Mouse (Mus musculus): ENCODE measurements around the gene Cox14. TPM values are rescaled to one million over a fixed set of nuclear protein-coding genes. Genes with fewer than 3 reads are reported as not detected.
A peak's percentile ranks its signal among the peaks of the same experiment; 100 is the strongest.
"Not testable (repeated sequence)": the region's sequence is repeated elsewhere in the genome, so short reads cannot be mapped to it uniquely, and the experiment has no call there.

The Cox14 gene
- polyA plus RNA-seq, 1 experiment from 2014 or later: 181 TPM

DNA sequence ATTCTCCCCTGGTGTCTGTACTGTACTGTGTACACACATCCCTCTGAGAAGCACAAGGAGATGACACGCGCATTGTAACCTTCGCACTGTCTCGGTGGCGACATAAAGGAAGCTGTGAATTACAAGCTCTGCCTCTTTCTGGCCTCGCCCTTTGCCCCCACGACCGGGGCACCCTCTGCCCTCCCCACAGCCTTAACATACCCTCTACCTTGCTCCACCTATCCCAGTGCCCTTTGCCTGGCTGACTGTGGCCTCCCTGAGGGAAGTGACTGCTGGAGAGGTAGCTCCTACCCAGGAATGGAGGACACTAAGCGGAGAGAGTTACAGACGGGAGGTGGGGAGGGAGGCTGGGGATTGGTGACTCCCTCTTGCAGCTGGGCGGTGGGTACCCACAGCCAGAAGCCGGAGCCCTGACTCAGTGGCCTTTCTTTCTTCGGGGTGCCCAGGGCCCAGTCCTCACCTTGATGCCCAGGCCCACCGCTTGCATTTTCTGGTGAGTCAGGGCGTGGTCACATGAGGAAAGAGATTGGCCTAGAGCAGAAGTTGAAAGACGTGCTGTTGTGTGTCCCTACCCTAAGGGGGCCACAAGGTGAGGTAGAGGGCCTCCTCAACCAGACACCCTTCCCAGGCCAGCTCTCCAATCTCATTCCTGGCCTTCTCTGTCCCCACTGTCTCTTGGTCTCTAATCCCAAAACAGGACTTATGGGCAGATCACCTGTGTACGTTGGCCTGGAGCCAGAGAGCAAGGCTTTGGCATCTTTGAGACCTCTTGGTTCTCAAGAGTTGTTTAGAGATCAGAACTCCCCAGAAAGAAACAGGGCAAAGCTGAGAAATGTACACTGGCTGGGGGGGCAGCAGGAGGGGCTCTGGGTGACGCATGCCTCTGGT, 25.0 kb upstream of the Cox14 start:
- Histone ChIP-seq H3K27me3 (no peaks in the 10 kb centered on the region), H3K27ac (replicated peaks) (0 out of 2 replicates have a peak overlapping the region, but pooled peaks have one; percentile 23), H3K4me2 (no peak overlapping the region), H3K4me1 (replicated peaks) (peaks cover 33% of the 10 kb centered on the region), H3K4me3 (no peak overlapping the region), H3K9ac (peak overlapping the region; percentile 22; the same call in 1 of the 2 replicates), H3K9me3 (no peaks in the 10 kb centered on the region), H3K36me3 (peaks cover 69% of the 10 kb centered on the region)
- WGBS: 84% methylated on average over 18 of the region's 18 CpGs
- no peak for ATAC-seq (ENCODE audit: low read depth)

DNA sequence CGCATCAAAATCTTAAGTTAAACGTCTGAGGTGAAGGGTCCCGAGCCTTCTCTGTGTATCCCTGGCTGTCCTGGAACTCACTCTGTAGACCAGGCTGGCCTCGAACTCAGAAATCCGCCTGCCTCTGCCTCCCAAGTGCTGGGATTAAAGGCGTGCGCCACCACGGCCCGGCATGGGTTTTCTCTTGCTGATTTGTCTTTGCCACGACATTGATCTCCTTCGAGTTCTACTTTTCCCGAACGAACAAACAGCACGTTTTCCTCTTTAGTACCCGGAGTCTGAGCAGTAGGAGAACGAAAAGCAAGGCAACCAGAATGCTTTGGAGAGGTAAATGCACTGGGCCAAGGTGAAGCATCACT, 23.8 kb upstream of the Cox14 start:
- peaks cover 40% of the 10 kb centered on the region for H3K4me1 ChIP-seq (replicated peaks)
- peak overlapping the region; percentile 99 for H3K4me2 ChIP-seq
- not testable (repeated sequence) for H3K9me3 ChIP-seq; H3K27me3 ChIP-seq; ATAC-seq (ENCODE audit: low read depth)
- H3K36me3 ChIP-seq: peaks cover 66% of the 10 kb centered on the region
- H3K9ac ChIP-seq: peak overlapping the region; percentile 97; the same call in 1 of the 2 replicates
- 44% methylated on average over 16 of the region's 16 CpGs for WGBS
- H3K4me3 ChIP-seq: peak overlapping the region; percentile 78
- H3K27ac ChIP-seq (replicated peaks): peak overlapping the region; percentile 99

DNA sequence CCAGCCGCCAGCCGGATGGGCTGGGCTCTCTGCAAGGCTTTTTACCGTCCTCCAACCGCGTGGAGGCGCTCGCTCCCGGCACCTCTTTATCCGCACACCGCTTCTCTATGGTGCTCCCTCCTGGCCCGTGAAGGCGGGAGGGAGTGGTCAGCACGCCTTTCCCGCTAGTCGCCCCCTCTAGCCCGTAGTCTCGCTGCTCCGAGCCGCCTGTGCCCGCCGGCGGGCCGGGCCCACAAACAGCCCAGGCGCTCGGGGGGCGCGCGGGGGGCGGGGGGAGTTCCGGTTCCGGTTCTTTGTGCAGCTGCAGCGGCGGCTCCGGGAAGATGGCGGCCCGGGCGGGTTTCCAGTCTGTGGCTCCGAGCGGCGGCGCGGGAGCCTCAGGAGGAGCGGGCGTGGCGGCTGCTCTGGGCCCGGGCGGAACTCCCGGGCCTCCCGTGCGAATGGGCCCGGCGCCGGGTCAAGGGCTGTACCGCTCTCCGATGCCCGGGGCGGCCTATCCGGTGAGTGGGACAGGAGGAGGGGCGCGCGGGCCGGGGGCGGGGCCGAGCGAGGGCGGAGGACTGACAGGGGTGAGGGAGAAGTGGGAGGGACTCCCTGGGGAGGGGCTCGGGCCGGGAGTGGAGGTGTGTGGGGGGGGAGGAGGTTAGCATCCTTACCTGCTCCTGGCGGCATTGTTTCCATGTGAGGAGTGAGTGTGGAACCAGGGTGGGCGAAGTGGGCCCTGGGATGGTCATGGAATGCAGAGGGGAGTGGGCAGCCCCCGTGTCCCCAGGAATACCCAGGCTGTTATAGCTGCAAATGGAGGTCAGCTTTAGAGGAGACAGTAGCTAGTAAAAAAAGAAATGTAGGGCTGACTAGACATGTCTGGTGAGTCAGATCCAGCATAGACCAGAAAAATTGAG, 23.2 kb upstream of the Cox14 start, which contains the start of gene Smarcd1:
Gene Smarcd1, plus strand, starts transcription at position 131 of the 902 bp plus-strand sequence.
- peak within 1 kb of the TSS; percentile 78 for H3K4me3 ChIP-seq
- H3K36me3 ChIP-seq: peaks cover 66% of the 10 kb centered on the region
- H3K9me3 ChIP-seq: no peaks in the 10 kb centered on the region
- ATAC-seq (ENCODE audit: low read depth): peak; percentile 94
- peak within 1 kb of the TSS; percentile 99 for H3K4me2 ChIP-seq
- H3K4me1 ChIP-seq (replicated peaks): peaks cover 40% of the 10 kb centered on the region
- H3K27me3 ChIP-seq: no peaks in the 10 kb centered on the region
- H3K27ac ChIP-seq (replicated peaks): peak within 1 kb of the TSS; percentile 99
- WGBS: 2% methylated on average over 71 of the region's 71 CpGs
- peak within 1 kb of the TSS; percentile 97 for H3K9ac ChIP-seq

DNA sequence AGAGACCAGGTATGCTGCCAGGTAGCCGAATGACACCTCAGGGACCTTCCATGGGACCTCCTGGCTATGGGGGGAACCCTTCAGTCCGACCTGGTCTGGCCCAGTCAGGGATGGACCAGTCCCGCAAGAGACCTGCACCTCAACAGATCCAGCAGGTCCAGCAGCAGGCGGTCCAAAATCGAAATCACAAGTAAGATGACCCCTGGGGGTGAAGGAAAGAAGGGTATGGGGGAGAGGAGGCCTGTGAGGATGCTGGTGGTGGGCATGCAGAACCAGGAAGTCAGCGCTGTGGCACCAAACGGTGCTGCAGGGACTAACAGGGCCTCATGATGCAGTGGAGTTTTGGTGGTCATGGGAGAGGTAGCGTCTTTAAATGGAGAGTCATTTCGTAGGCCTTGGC, 22.3 kb upstream of the Cox14 start:
- ATAC-seq (ENCODE audit: low read depth): no peak
- peak overlapping the region; percentile 78 for H3K4me3 ChIP-seq
- WGBS: 53% methylated on average over 9 of the region's 9 CpGs
- H3K36me3 ChIP-seq: peaks cover 66% of the 10 kb centered on the region
- peak overlapping the region; percentile 97 for H3K9ac ChIP-seq
- H3K4me2 ChIP-seq: peak overlapping the region; percentile 99
- H3K4me1 ChIP-seq (replicated peaks): peaks cover 40% of the 10 kb centered on the region
- H3K9me3 ChIP-seq: no peaks in the 10 kb centered on the region
- peak overlapping the region; percentile 99 for H3K27ac ChIP-seq (replicated peaks)
- H3K27me3 ChIP-seq: no peaks in the 10 kb centered on the region

DNA sequence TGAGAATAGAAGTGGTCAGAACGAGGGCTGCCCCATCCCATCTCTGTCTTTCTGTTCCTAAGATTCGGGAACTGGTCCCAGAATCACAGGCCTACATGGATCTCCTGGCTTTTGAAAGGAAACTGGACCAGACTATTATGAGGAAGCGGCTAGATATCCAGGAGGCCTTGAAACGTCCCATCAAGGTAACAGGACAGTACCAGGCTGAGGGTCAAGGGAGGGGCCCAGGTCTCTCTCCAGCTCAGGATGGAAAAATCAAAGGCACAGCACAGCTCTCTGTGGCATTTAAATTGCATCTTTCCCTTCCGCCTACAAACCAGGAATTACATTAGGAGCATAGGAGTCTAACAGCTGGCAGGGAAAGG, 21.8 kb upstream of the Cox14 start:
- WGBS: 48% methylated on average over 5 of the region's 5 CpGs
- H3K36me3 ChIP-seq: peaks cover 67% of the 10 kb centered on the region
- peak overlapping the region; percentile 78 for H3K4me3 ChIP-seq

DNA sequence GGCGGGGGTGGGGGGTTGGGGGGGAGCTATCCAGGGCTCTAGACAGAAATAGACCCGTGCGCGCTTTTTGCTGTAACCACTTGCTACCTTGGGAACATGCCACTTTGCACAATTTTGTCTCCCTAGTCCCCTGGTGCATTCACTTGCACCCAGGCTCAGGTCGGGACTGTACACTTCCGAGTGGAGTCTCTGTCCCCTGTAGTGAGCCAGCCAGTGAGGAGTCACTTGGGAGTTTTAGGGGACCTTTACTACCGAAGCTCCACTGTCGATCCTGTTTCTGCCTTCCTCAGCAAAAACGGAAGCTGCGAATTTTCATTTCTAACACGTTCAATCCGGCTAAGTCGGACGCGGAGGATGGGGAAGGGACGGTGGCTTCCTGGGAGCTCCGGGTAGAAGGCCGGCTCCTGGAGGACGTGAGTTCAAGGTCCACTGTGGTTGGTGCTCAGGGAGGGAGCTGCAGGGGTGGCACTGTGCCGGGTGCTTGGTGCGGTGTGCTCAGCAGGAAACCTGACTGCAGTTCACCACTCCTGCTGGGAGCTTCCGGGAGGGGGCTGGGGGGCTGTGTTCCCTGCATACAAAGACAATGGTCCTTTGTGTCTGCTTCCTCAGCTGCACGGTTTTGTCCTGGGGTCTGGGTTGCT, 21.3 kb upstream of the Cox14 start:
- Histone ChIP-seq H3K4me1 (replicated peaks) (peaks cover 40% of the 10 kb centered on the region), H3K9me3 (no peaks in the 10 kb centered on the region), H3K27me3 (no peaks in the 10 kb centered on the region), H3K4me2 (peak overlapping the region; percentile 99), H3K4me3 (peak overlapping the region; percentile 78), H3K9ac (peak overlapping the region; percentile 97), H3K27ac (replicated peaks) (peak overlapping the region; percentile 99), H3K36me3 (peaks cover 67% of the 10 kb centered on the region)
- no peak for ATAC-seq (ENCODE audit: low read depth)
- WGBS: 17% methylated on average over 23 of the region's 23 CpGs

More for the DNA sequence above, 21.8 kb upstream of the Cox14 start:
- no peaks in the 10 kb centered on the region for H3K27me3 ChIP-seq
- peaks cover 40% of the 10 kb centered on the region for H3K4me1 ChIP-seq (replicated peaks)
- H3K9me3 ChIP-seq: no peaks in the 10 kb centered on the region
- H3K4me2 ChIP-seq: peak overlapping the region; percentile 99
- no peak for ATAC-seq (ENCODE audit: low read depth)
- peak overlapping the region; percentile 99 for H3K27ac ChIP-seq (replicated peaks)
- peak overlapping the region; percentile 97 for H3K9ac ChIP-seq

DNA sequence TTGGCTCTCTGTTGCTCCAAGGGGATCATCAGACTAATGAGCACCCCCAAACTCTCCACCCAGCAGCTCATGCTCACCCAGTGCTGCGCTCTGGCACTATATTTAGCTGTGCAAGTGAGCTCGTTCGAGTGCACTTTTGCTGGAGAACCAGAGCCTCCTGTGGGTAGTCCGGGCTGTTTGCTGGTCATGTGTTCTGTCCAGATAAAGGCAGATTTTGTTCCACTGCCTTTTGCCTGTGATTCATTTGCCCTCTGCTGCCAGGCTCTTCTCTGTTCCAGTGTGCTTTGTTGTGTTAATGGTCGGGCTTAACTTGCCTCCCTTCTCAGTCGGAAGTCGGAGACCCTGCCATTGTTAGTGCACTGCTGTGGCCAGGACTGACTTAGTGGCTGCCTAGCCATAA, 20.5 kb upstream of the Cox14 start:
- WGBS: 17% methylated on average over 7 of the region's 7 CpGs
- H3K9me3 ChIP-seq: no peaks in the 10 kb centered on the region
- H3K27ac ChIP-seq (replicated peaks): peak overlapping the region; percentile 99
- H3K27me3 ChIP-seq: no peaks in the 10 kb centered on the region
- peaks cover 67% of the 10 kb centered on the region for H3K36me3 ChIP-seq
- no peak for ATAC-seq (ENCODE audit: low read depth)
- H3K4me2 ChIP-seq: peak overlapping the region; percentile 99
- peak overlapping the region; percentile 97 for H3K9ac ChIP-seq
- H3K4me3 ChIP-seq: peak overlapping the region; percentile 78
- H3K4me1 ChIP-seq (replicated peaks): peaks cover 40% of the 10 kb centered on the region

DNA sequence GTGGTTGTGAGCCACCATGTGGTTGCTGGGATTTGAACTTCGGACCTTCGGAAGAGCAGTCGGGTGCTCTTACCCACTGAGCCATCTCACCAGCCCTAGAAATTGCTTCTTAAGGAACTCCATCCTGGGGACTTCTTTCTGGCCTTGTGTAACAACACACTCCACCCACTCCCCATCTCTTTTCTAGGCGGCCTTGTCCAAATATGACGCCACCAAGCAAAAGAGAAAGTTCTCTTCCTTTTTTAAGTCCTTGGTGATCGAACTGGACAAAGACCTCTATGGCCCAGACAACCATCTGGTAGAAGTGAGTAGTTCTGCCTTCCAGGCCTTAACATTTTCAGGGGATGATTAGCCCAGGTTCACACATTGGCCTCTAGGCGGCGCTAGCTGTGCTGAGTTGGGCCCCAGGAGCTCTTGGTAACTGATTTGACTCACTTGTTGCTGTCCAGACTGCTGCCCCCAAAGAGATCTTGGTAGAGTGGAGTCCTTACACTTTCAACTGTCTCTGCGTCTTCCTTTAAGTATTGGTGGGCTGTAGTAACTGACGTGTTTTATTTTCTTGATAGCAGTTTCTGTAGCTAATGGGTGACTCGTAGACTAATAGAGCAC, 19.9 kb upstream of the Cox14 start, which contains the start of gene Gm17349:
Gene Gm17349, minus strand, starts transcription at position 51 of the 609 bp plus-strand sequence.
- H3K9me3 ChIP-seq: no peaks in the 10 kb centered on the region
- H3K36me3 ChIP-seq: peaks cover 67% of the 10 kb centered on the region
- ATAC-seq (ENCODE audit: low read depth): no peak
- H3K4me3 ChIP-seq: peak within 1 kb of the TSS; percentile 78
- 61% methylated on average over 11 of the region's 11 CpGs for WGBS
- H3K9ac ChIP-seq: peak within 1 kb of the TSS; percentile 97
- peak within 1 kb of the TSS; percentile 99 for H3K27ac ChIP-seq (replicated peaks)
- no peaks in the 10 kb centered on the region for H3K27me3 ChIP-seq
- H3K4me1 ChIP-seq (replicated peaks): peaks cover 40% of the 10 kb centered on the region
- peak within 1 kb of the TSS; percentile 99 for H3K4me2 ChIP-seq

DNA sequence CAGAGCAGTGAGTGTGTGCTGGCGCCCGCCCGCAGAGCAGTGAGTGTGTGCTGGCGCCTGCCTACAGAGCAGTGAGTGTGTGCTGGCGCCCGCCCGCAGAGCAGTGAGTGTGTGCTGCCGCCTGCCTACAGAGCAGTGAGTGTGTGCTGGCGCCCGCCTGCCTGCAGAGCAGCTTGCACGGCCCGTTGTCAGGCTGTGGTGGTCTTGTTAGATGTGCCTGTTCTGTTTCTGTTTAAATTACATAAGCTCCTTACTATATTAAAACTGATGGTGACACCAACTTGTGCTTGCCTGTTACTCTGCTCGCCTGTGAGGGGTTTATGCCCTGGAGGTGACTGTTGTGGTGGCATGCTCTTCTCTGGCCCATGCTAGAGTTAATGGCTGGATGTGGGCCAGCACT, 17.2 kb upstream of the Cox14 start:
- H3K4me1 ChIP-seq (replicated peaks): peaks cover 41% of the 10 kb centered on the region

DNA sequence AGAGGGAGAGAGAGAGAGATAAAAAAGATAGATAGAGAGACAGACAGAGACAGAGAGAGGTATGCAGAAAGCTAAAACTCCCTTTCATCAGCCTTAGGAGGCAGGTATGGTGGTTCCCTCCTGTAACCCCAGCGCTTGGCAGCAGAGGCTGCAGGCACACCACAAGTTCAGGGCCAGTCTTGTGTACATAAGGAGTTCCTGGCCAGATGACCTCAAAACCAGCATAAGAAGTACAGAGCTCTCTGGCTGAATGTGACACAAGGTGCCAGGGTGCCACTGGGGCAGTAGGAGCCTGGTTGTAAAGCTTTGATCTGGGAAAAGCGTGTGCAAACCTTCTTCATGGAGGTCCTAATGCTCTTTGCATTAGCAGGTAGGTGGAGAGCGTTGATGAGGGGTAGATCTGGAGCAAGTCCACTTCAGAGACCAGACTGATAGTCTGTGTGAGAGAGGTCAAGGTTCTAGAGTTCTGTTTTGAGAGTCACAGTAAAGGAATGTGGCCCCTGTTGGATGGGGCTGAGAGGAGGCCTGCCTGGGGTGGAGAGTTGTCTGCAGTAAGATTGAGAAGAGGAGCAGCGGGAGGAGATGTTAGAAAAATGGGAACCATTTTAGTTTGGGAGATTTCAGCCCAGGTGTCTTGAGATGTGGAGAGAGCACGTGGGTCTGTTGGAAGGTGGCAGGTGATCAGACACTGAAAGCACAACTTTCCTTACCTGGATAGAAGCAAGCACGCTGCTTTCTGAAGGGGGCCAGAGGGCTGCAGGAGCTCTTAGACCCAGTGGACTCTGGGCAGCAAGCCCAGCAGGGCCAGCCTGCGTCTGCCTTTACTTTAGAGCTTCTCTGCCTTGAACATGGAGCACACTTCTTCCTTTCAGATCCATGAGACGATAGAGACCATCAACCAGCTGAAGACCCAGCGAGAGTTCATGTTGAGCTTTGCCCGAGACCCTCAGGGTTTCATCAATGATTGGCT, 14.9 kb upstream of the Cox14 start:
- no peak overlapping the region for H3K4me2 ChIP-seq
- no peaks in the 10 kb centered on the region for H3K27me3 ChIP-seq
- peaks cover 93% of the 10 kb centered on the region for H3K36me3 ChIP-seq
- no peak overlapping the region for H3K9ac ChIP-seq
- no peaks in the 10 kb centered on the region for H3K9me3 ChIP-seq
- no peak overlapping the region for H3K4me3 ChIP-seq
- H3K27ac ChIP-seq (replicated peaks): no peak overlapping the region
- no peak for ATAC-seq (ENCODE audit: low read depth)
- 90% methylated on average over 10 of the region's 10 CpGs for WGBS
- peaks cover 30% of the 10 kb centered on the region for H3K4me1 ChIP-seq (replicated peaks)

More for the DNA sequence above, 17.2 kb upstream of the Cox14 start:
- Histone ChIP-seq H3K4me2 (no peak overlapping the region), H3K9ac (no peak overlapping the region), H3K27me3 (no peaks in the 10 kb centered on the region), H3K4me3 (no peak overlapping the region), H3K9me3 (no peaks in the 10 kb centered on the region), H3K27ac (replicated peaks) (no peak overlapping the region), H3K36me3 (peaks cover 92% of the 10 kb centered on the region)
- 96% methylated on average over 13 of the region's 13 CpGs for WGBS
- ATAC-seq (ENCODE audit: low read depth): no peak
